Mouse (Mus musculus) liver (tissue): ENCODE results near the gene B4galt2.

Source experiments
- DNase-seq: peaks from one replicate; pipeline ENCODE4 v3.0.0-alpha.2; 2020; ENCODE audit warnings: mixed read lengths

B4galt2 gene

GRCm38 (mm10) chr4:117867000-117867399, 16.3 kb downstream of the B4galt2 start:
- no peak for DNase-seq

- peak; percentile 30 for DNase-seq
Measured at GRCm38 (mm10) chr4:117866083-117866482, 17.2 kb downstream of the B4galt2 start.

GRCm38 (mm10) chr4:117862823-117863222, 20.5 kb downstream of the B4galt2 start:
- peak; percentile 55 for DNase-seq

GRCm38 (mm10) chr4:117860570-117860969, 22.7 kb downstream of the B4galt2 start:
- no peak for DNase-seq

GRCm38 (mm10) chr4:117858794-117859193, 24.5 kb downstream of the B4galt2 start:
- DNase-seq, result peak; percentile 80

- DNase-seq, result no peak
Measured at GRCm38 (mm10) chr4:117855146-117855545, 28.1 kb downstream of the B4galt2 start.

- DNase-seq, result no peak
Measured at GRCm38 (mm10) chr4:117852152-117852868, 31.0 kb downstream of the B4galt2 start.

GRCm38 (mm10) chr4:117850871-117851270, 32.4 kb downstream of the B4galt2 start:
- DNase-seq, result no peak

GRCm38 (mm10) chr4:117850176-117850575, 33.1 kb downstream of the B4galt2 start:
- no peak for DNase-seq

- no peak for DNase-seq
Measured at GRCm38 (mm10) chr4:117849506-117849905, 33.8 kb downstream of the B4galt2 start.

GRCm38 (mm10) chr4:117849063-117849462, 34.2 kb downstream of the B4galt2 start:
- no peak for DNase-seq

- no peak for DNase-seq
Measured at GRCm38 (mm10) chr4:117847011-117847410, 36.3 kb downstream of the B4galt2 start.

- no peak for DNase-seq
Measured at GRCm38 (mm10) chr4:117846261-117846660, 37.0 kb downstream of the B4galt2 start.

GRCm38 (mm10) chr4:117845316-117845715, 38.0 kb downstream of the B4galt2 start:
- DNase-seq, result no peak

GRCm38 (mm10) chr4:117844467-117844866, 38.8 kb downstream of the B4galt2 start:
- no peak for DNase-seq

GRCm38 (mm10) chr4:117843101-117843500, 40.2 kb downstream of the B4galt2 start:
- DNase-seq, result no peak

GRCm38 (mm10) chr4:117841566-117841965, 41.7 kb downstream of the B4galt2 start:
- no peak for DNase-seq

GRCm38 (mm10) chr4:117840821-117841220, 42.5 kb downstream of the B4galt2 start:
- no peak for DNase-seq

- DNase-seq, result no peak
Measured at GRCm38 (mm10) chr4:117839366-117839765, 43.9 kb downstream of the B4galt2 start.

- DNase-seq, result no peak
Measured at GRCm38 (mm10) chr4:117837271-117837670, 46.0 kb downstream of the B4galt2 start.

- DNase-seq, result peak; percentile 98
Measured at GRCm38 (mm10) chr4:117836204-117836767, 47.0 kb downstream of the B4galt2 start.

GRCm38 (mm10) chr4:117835531-117836111, 47.7 kb downstream of the B4galt2 start:
- peak; percentile 89 for DNase-seq

- DNase-seq, result peak; percentile 93
Measured at GRCm38 (mm10) chr4:117834845-117835530, 48.3 kb downstream of the B4galt2 start.

GRCm38 (mm10) chr4:117834457-117834844, 48.8 kb downstream of the B4galt2 start, which contains the start of gene Slc6a9:
TSS of gene Slc6a9 (plus strand) at chr4:117834506.
- no peak for DNase-seq
